Mouse (Mus musculus) adrenal gland, postnatal 10 days (tissue): Measurements from ENCODE around the gene Atg4a. TPM values are rescaled to one million over a fixed set of nuclear protein-coding genes. Genes with fewer than 3 reads are reported as not detected.

Experiments used
- DNase-seq: peaks from one replicate; pipeline ENCODE4 v3.0.0; 2021; ENCODE audit warnings: mixed read lengths
- long read RNA-seq, 2 experiments: library from polyadenylated mRNA; stranded (forward); transcript quantifications; one replicate each; pipeline ENCODE4 v2.0.0; 2021
- total RNA-seq, 2 experiments: library from RNA; stranded (reverse); gene quantifications; 2 replicates each; pipeline ENCODE4 v1.2.3; 2021

Atg4a gene
- total RNA-seq, result 10 to 100 TPM; 10.6 to 14.5 TPM
- long read RNA-seq, experiment 1, transcript Atg4a-201 (13 exons, 2,202 nt), result major isoform, 31 of 34 reads
- long read RNA-seq, experiment 1, partial matches to known transcripts, result 3 of 34 reads
- long read RNA-seq, experiment 1, other reads (novel, unspliced or antisense), result 0 of 34 reads
- long read RNA-seq, experiment 2, transcript Atg4a-201 (13 exons, 2,202 nt), result major isoform, 11 of 14 reads
- long read RNA-seq, experiment 2, partial matches to known transcripts, result 1 of 14 reads
- long read RNA-seq, experiment 2, other reads (novel, unspliced or antisense), result 2 of 14 reads

GRCm38 (mm10) chrX:140956272-140956940 lies at the start of gene Atg4a, which contains the start of gene Psmd10:
Gene Atg4a, plus strand, starts transcription at chrX:140956907.
Gene Psmd10, minus strand, starts transcription at chrX:140956728.
- DNase-seq, result peak; percentile 85

- DNase-seq, result no peak
Observed at GRCm38 (mm10) chrX:140907360-140907759, 49.3 kb upstream of the Atg4a start, which contains the start of gene Vsig1. Gene Vsig1, plus strand, starts transcription at chrX:140907608.

- DNase-seq, result no peak
Observed at GRCm38 (mm10) chrX:140921321-140921720, 35.4 kb upstream of the Atg4a start.

GRCm38 (mm10) chrX:140932066-140932465 lies 24.6 kb upstream of the Atg4a start:
- no peak for DNase-seq

GRCm38 (mm10) chrX:140933263-140933662 lies 23.4 kb upstream of the Atg4a start:
- no peak for DNase-seq

- DNase-seq, result no peak
Observed at GRCm38 (mm10) chrX:140936271-140936670, 20.4 kb upstream of the Atg4a start.

- DNase-seq, result no peak
Observed at GRCm38 (mm10) chrX:140953618-140954017, 3.1 kb upstream of the Atg4a start.

GRCm38 (mm10) chrX:140956959-140957358 lies 252 bp downstream of the Atg4a start:
- DNase-seq, result no peak

- DNase-seq, result no peak
Observed at GRCm38 (mm10) chrX:140978943-140979342, 22.2 kb downstream of the Atg4a start.

- DNase-seq, result peak; percentile 12
Observed at GRCm38 (mm10) chrX:140979546-140979945, 22.8 kb downstream of the Atg4a start.

GRCm38 (mm10) chrX:140980163-140980562 lies 23.5 kb downstream of the Atg4a start:
- no peak for DNase-seq

GRCm38 (mm10) chrX:140983206-140983960 lies 26.7 kb downstream of the Atg4a start:
- peak; percentile 10 for DNase-seq

- no peak for DNase-seq
Observed at GRCm38 (mm10) chrX:140984795-140985194, 28.1 kb downstream of the Atg4a start.

GRCm38 (mm10) chrX:140985256-140985655 lies 28.5 kb downstream of the Atg4a start:
- no peak for DNase-seq

GRCm38 (mm10) chrX:140996909-140997516 lies 40.3 kb downstream of the Atg4a start:
- DNase-seq, result no peak

GRCm38 (mm10) chrX:140997912-140998545 lies 41.3 kb downstream of the Atg4a start:
- no peak for DNase-seq

- DNase-seq, result no peak
Observed at GRCm38 (mm10) chrX:140998885-140999284, 42.2 kb downstream of the Atg4a start.

GRCm38 (mm10) chrX:141149705-141150104 lies 193.0 kb downstream of the Atg4a start:
- no peak for DNase-seq

GRCm38 (mm10) chrX:141150290-141150689 lies 193.6 kb downstream of the Atg4a start:
- no peak for DNase-seq

- no peak for DNase-seq
Observed at GRCm38 (mm10) chrX:141151182-141151581, 194.5 kb downstream of the Atg4a start.

GRCm38 (mm10) chrX:141156696-141157095 lies 200.0 kb downstream of the Atg4a start:
- no peak for DNase-seq

GRCm38 (mm10) chrX:141157626-141158025 lies 200.9 kb downstream of the Atg4a start:
- DNase-seq, result no peak
